Mouse (Mus musculus): ENCODE measurements around the gene Odf4.

GRCm38 (mm10) chr11:68884368-68884767 is 42.5 kb downstream of the Odf4 start:
- TF ChIP-seq CTCF (IDR thresholded peaks at IDR 0.05; ENCODE audit: control insufficient read depth, insufficient read depth, insufficient replicate concordance, low read depth, low read length) (no peak), POLR2A (IDR thresholded peaks at IDR 0.05; ENCODE audit: control insufficient read depth, low read depth, low read length) (no peak)

Measured in testis, adult 2 months (tissue).